15 mouse cellular contexts compared by ENCODE assay signal in the genomic region with DNA sequence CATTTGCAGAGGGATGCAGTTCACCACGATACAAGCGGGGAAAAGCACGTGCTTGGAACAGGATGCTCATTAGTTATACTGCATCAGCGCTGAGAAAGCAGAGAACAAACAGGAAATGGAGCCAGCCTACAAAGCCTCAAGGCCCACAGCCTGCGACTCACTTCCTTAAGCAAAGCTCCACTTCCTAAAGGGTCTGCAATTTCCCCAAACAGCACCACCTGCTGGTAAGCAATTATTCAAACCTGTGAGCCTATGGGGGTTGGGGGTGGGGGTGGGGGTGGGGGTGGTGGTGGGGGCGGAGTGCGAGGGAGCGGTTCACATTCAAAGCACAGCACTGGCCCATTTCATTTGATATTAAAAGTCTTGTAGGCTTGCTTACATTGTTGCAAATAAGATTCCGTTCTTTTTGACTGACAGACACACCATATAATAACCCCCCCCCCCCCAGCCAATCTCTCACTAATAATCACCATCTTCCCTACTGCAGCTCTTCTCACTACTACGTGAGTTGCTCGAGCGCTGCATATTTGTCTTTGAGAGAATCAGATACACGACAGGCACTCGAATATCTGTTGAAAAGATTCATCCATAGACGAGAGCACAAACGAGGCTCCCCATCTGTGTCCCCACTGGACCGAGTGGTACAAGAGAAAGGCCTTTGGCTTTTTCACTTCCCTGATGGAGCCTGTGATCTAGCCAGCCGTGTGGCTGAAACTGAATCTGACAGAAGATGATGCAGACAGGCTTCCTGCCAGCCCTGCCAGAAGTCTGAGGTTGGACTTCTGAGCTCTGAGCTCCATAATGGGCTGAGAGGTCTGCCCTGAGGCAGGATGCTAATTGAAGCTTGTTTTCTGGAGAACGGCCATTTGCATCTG.
DNase-seq lines count a peak whose midpoint lies in the region; ATAC-seq lines count a peak whose summit lies in the region.
"Had no signal": no experiment of that assay in that cellular context is flagged by ENCODE, and none has a peak within 500 bp of the region (broad histone marks: within the 10 kb centered on the region; RNA-seq: fewer than 3 reads in every experiment).

No protein-coding gene starts in this region.

- peak overlapping the region; percentile 21; the same call in 1 of the 2 replicates for H3K27ac ChIP-seq in forebrain, embryonic 14.5 days (ENCODE audit: low read depth, low read length)
- no peak overlapping the region for H3K27ac ChIP-seq in forebrain, embryonic 10.5 days
- H3K27ac ChIP-seq in hindbrain, embryonic 16.5 days (ENCODE audit: low read depth, low read length) = no peak overlapping the region
- H3K27ac ChIP-seq: embryonic facial prominence, embryonic 15.5 days; limb, embryonic 12.5 days had no signal

- 0 out of 2 replicates have a peak, but pooled peaks have one; percentile 34 for ATAC-seq in forebrain, embryonic 14.5 days
- ATAC-seq in hindbrain, embryonic 16.5 days = peak; percentile 24; the same call in 1 of the 2 replicates
- ATAC-seq in frontal cortex, adult (ENCODE audit: low TSS enrichment) = no peak
- ATAC-seq: CD4-positive, CD25-positive, alpha-beta regulatory T cell, adult 4 months; Patski had no signal

- no peak overlapping the region for H3K4me2 ChIP-seq in forebrain, embryonic 14.5 days (ENCODE audit: low read length)
- H3K4me2 ChIP-seq in hindbrain, embryonic 16.5 days (ENCODE audit: low read length) = no peak overlapping the region
- H3K4me2 ChIP-seq: embryonic facial prominence, embryonic 15.5 days; limb, embryonic 12.5 days had no signal

- no peaks in the 10 kb centered on the region for H3K4me1 ChIP-seq in forebrain, embryonic 14.5 days (ENCODE audit: control insufficient read depth, insufficient read depth, low read length)
- H3K4me1 ChIP-seq in forebrain, embryonic 10.5 days = no peaks in the 10 kb centered on the region
- no peaks in the 10 kb centered on the region for H3K4me1 ChIP-seq in hindbrain, embryonic 16.5 days (ENCODE audit: control insufficient read depth, insufficient read depth, low read depth, low read length)
- H3K4me1 ChIP-seq: embryonic facial prominence, embryonic 15.5 days; limb, embryonic 12.5 days had no signal

- peak; percentile 39 for DNase-seq in forebrain, embryonic 14.5 days (ENCODE audit: low spot score)
- no peak for DNase-seq in forebrain, embryonic 10.5 days (ENCODE audit: extremely low spot score, low spot score)
- DNase-seq in A20 (ENCODE audit: low read depth, low spot score) (peak; percentile 14), R1 (ENCODE audit: low read depth, low spot score) (peak; percentile 63)
- no peak for DNase-seq in kidney, adult 8-10 months
- DNase-seq: kidney, postnatal 25 days; layer of hippocampus, postnatal 36 days; lung, postnatal 4 days; right cerebral cortex, postnatal 25 days had no signal

- H3K9me3 ChIP-seq in forebrain, embryonic 14.5 days (replicated peaks; ENCODE audit: control insufficient read depth, low read length) = no peaks in the 10 kb centered on the region
- no peaks in the 10 kb centered on the region for H3K9me3 ChIP-seq in forebrain, embryonic 10.5 days
- no peaks in the 10 kb centered on the region for H3K9me3 ChIP-seq in hindbrain, embryonic 16.5 days (ENCODE audit: control insufficient read depth, low read length)
- H3K9me3 ChIP-seq: embryonic facial prominence, embryonic 15.5 days had no signal

- H3K27me3 ChIP-seq in forebrain, embryonic 14.5 days (replicated peaks; ENCODE audit: control insufficient read depth, insufficient read depth, low read length) = no peaks in the 10 kb centered on the region
- H3K27me3 ChIP-seq in forebrain, embryonic 10.5 days (ENCODE audit: poor library complexity, severe bottlenecking) = no peaks in the 10 kb centered on the region
- H3K27me3 ChIP-seq in hindbrain, embryonic 16.5 days (replicated peaks; ENCODE audit: control insufficient read depth, insufficient read depth, low read length) = no peaks in the 10 kb centered on the region
- H3K27me3 ChIP-seq: embryonic facial prominence, embryonic 15.5 days; limb, embryonic 12.5 days; Patski had no signal

- H3K9ac ChIP-seq in forebrain, embryonic 14.5 days (ENCODE audit: low read length) = no peak overlapping the region
- no peak overlapping the region for H3K9ac ChIP-seq in hindbrain, embryonic 16.5 days (ENCODE audit: low read depth, low read length)
- H3K9ac ChIP-seq: embryonic facial prominence, embryonic 15.5 days; limb, embryonic 12.5 days had no signal

- WGBS in forebrain, embryonic 14.5 days = 69% methylated on average over 19 of the region's 19 CpGs
- 86% methylated on average over 19 of the region's 19 CpGs for WGBS in forebrain, embryonic 10.5 days
- WGBS in hindbrain, embryonic 16.5 days = 65% methylated on average over 19 of the region's 19 CpGs

- H3K4me3 ChIP-seq in forebrain, embryonic 14.5 days (ENCODE audit: low read depth, low read length) = no peak overlapping the region
- H3K4me3 ChIP-seq in forebrain, embryonic 10.5 days = no peak overlapping the region
- no peak overlapping the region for H3K4me3 ChIP-seq in hindbrain, embryonic 16.5 days (ENCODE audit: low read length)
- H3K4me3 ChIP-seq: embryonic facial prominence, embryonic 15.5 days; limb, embryonic 12.5 days had no signal

- no peaks in the 10 kb centered on the region for H3K36me3 ChIP-seq in forebrain, embryonic 14.5 days (ENCODE audit: control insufficient read depth, insufficient read depth, low read length)
- H3K36me3 ChIP-seq in forebrain, embryonic 10.5 days (replicated peaks) = no peaks in the 10 kb centered on the region
- H3K36me3 ChIP-seq in hindbrain, embryonic 16.5 days (ENCODE audit: control insufficient read depth, insufficient read depth, low read length) = no peaks in the 10 kb centered on the region
- H3K36me3 ChIP-seq: embryonic facial prominence, embryonic 15.5 days; limb, embryonic 12.5 days had no signal

Comparison
In these comparisons a context has a peak if more than half of its experiments do, and no peak if none do; other contexts are left out.
1. DNase-seq: peak in forebrain, embryonic 14.5 days (single experiment), A20 (single experiment) and R1 (single experiment); none in forebrain, embryonic 10.5 days (single experiment) and kidney, adult 8-10 months (0 of 2).